Mouse (Mus musculus) erythroblast, adult 5-6 weeks (primary cell): Measurements from ENCODE around the gene Evl. TPM values are rescaled to one million over a fixed set of nuclear protein-coding genes. Genes with fewer than 3 reads are reported as not detected.

Experiments
- ATAC-seq: replicated peaks from 2 replicates; pipeline ENCODE4 v1.8.0; 2016; ENCODE audit warnings: moderate number of reproducible peaks, mild to moderate bottlenecking, moderate TSS enrichment, inconsistent platforms; ENCODE audit not compliant: poor library complexity, low FRiP score, severe bottlenecking
- total RNA-seq, 2 experiments: library from RNA; stranded (forward) in 1 of 2; stranded (reverse) in 1 of 2; fragments of 150-400 nt in 1 of 2; fragments of 200-764, 138-1000 nt in 1 of 2; gene quantifications; 2 replicates each; pipeline versions ENCODE4 v1.2.3 to v1.2.4; 2015 to 2017; ENCODE audit warnings: low replicate concordance in 2 of 2

Gene Evl
- total RNA-seq, 2 experiments from 2014 or later = 17.1 to 23.2 TPM

GRCm38 (mm10) chr12:108682240-108683023 is 127.9 kb downstream of the Evl start:
- ATAC-seq = no peak

- ATAC-seq = no peak
These were observed 131.9 kb downstream of the Evl start for GRCm38 (mm10) chr12:108686463-108686862.

- ATAC-seq = no peak
These were observed 132.4 kb downstream of the Evl start for GRCm38 (mm10) chr12:108686926-108687325.

- no peak for ATAC-seq
These were observed 134.6 kb downstream of the Evl start for GRCm38 (mm10) chr12:108689167-108689566.

GRCm38 (mm10) chr12:108690529-108690928 is 136.0 kb downstream of the Evl start:
- no peak for ATAC-seq

- ATAC-seq = no peak
These were observed 139.1 kb downstream of the Evl start for GRCm38 (mm10) chr12:108693592-108693991.

- ATAC-seq = no peak
These were observed 139.7 kb downstream of the Evl start for GRCm38 (mm10) chr12:108694223-108694622.

- ATAC-seq = no peak
These were observed 144.4 kb downstream of the Evl start for GRCm38 (mm10) chr12:108698697-108699471.

GRCm38 (mm10) chr12:108699576-108699975 is 145.1 kb downstream of the Evl start:
- ATAC-seq = no peak

- no peak for ATAC-seq
These were observed 145.5 kb downstream of the Evl start for GRCm38 (mm10) chr12:108700037-108700436.

- no peak for ATAC-seq
These were observed 146.7 kb downstream of the Evl start for GRCm38 (mm10) chr12:108701221-108701620.

GRCm38 (mm10) chr12:108702185-108702584 is 147.7 kb downstream of the Evl start, which contains the start of gene Degs2:
Gene Degs2, minus strand, starts transcription at chr12:108702315.
- no peak for ATAC-seq

GRCm38 (mm10) chr12:108705486-108705885 is 151.0 kb downstream of the Evl start:
- no peak for ATAC-seq

- ATAC-seq = no peak
These were observed 151.6 kb downstream of the Evl start for GRCm38 (mm10) chr12:108706129-108706528.

GRCm38 (mm10) chr12:108709386-108709785 is 154.9 kb downstream of the Evl start:
- ATAC-seq = no peak

- ATAC-seq = no peak
These were observed 155.6 kb downstream of the Evl start for GRCm38 (mm10) chr12:108709964-108710765.

- no peak for ATAC-seq
These were observed 156.5 kb downstream of the Evl start for GRCm38 (mm10) chr12:108710861-108711615.

- no peak for ATAC-seq
These were observed 158.0 kb downstream of the Evl start for GRCm38 (mm10) chr12:108712481-108712880.

- ATAC-seq = 0 out of 2 replicates have a peak, but pooled peaks have one; percentile 70
These were observed 159.5 kb downstream of the Evl start for GRCm38 (mm10) chr12:108713972-108714371.
